Mouse (Mus musculus) c-Kit-positive CD71-positive TER-119-negative erythroid progenitor cells, embryonic 14.5 days (primary cell): ENCODE measurements at regions not wholly inside any gene's neighbourhood (a gene's known extent, or its start where the extent isn't known, plus 50 kb on each side); places are given as distances from the start of the nearest gene placed in this dataset.

Experiments
- DNase-seq: peaks from one replicate; pipeline ENCODE4 v3.0.0-alpha.2; 2013; ENCODE audit warnings: low read depth

- no peak for DNase-seq
Observed at GRCm38 (mm10) chr8:41485163-41485562, 68.3 kb upstream of the Frg1 start.

- no peak for DNase-seq
Observed at GRCm38 (mm10) chr8:41483297-41483696, 66.4 kb upstream of the Frg1 start.

GRCm38 (mm10) chr8:41472992-41473699, 56.3 kb upstream of the Frg1 start:
- no peak for DNase-seq

- DNase-seq = no peak
Observed at GRCm38 (mm10) chr8:41472233-41472632, 55.4 kb upstream of the Frg1 start.
